Mouse (Mus musculus) kidney, adult 2 months (tissue): ENCODE data around the gene Hnrnpul2.

Experiments
- CTCF ChIP-seq: fragments of 200-500 bp; conservative IDR thresholded peaks from 2 replicates; pipeline ENCODE4 v1.5.1; 2011; ENCODE audit warnings: low read depth, mild to moderate bottlenecking, control low read depth, low read length, moderate library complexity, mixed read lengths; ENCODE audit not compliant: insufficient read depth, insufficient read length
- POLR2A ChIP-seq: fragments of 200-500 bp; IDR thresholded peaks from one replicate; pipeline ENCODE4 v1.6.1; 2011; ENCODE audit warnings: low read depth, low read length, control low read depth

GRCm38 (mm10) chr19:8839103-8839907 lies 19.5 kb downstream of the Hnrnpul2 start, which contains the start of gene Gng3:
- TF ChIP-seq CTCF (no peak), POLR2A (no peak)
